Mouse (Mus musculus): ENCODE data around the gene Uimc1. TPM values are rescaled to one million over a fixed set of nuclear protein-coding genes. Genes with fewer than 3 reads are reported as not detected.

The Uimc1 gene
- polyA plus RNA-seq, 1 experiment, result 41.7 TPM

GRCm38 (mm10) chr13:55005691-55006414 is 94.2 kb downstream of the Uimc1 start:
- TF ChIP-seq CTCF (IDR thresholded peaks at IDR 0.05; ENCODE audit: low read depth, low read length), result no peak
- TF ChIP-seq POLR2A (IDR thresholded peaks at IDR 0.05; ENCODE audit: borderline replicate concordance, low read depth, low read length), result no peak
- no peak overlapping the region for H3K4me3 ChIP-seq (ENCODE audit: insufficient read depth, low read length)
- no peak overlapping the region for H3K27ac ChIP-seq (ENCODE audit: insufficient read depth, low read depth, low read length)
- no peaks in the 10 kb centered on the region for H3K4me1 ChIP-seq (ENCODE audit: control insufficient read depth, insufficient read depth, low read length)

- Histone ChIP-seq H3K27ac (ENCODE audit: insufficient read depth, low read depth, low read length) (no peak overlapping the region), H3K4me3 (ENCODE audit: insufficient read depth, low read length) (no peak overlapping the region), H3K4me1 (ENCODE audit: control insufficient read depth, insufficient read depth, low read length) (no peaks in the 10 kb centered on the region)
- TF ChIP-seq CTCF (IDR thresholded peaks at IDR 0.05; ENCODE audit: low read depth, low read length) (no peak), POLR2A (IDR thresholded peaks at IDR 0.05; ENCODE audit: borderline replicate concordance, low read depth, low read length) (no peak)
These were observed 95.5 kb downstream of the Uimc1 start for GRCm38 (mm10) chr13:55004646-55005045.

- no peak overlapping the region for H3K27ac ChIP-seq (ENCODE audit: insufficient read depth, low read depth, low read length)
- H3K4me3 ChIP-seq (ENCODE audit: insufficient read depth, low read length), result no peak overlapping the region
- TF ChIP-seq POLR2A (IDR thresholded peaks at IDR 0.05; ENCODE audit: borderline replicate concordance, low read depth, low read length) (no peak), CTCF (IDR thresholded peaks at IDR 0.05; ENCODE audit: low read depth, low read length) (no peak)
- H3K4me1 ChIP-seq (ENCODE audit: control insufficient read depth, insufficient read depth, low read length), result no peaks in the 10 kb centered on the region
These were observed 98.0 kb downstream of the Uimc1 start for GRCm38 (mm10) chr13:55002090-55002489.

GRCm38 (mm10) chr13:55000433-55000832 is 99.7 kb downstream of the Uimc1 start:
- no peak for TF ChIP-seq CTCF (IDR thresholded peaks at IDR 0.05; ENCODE audit: low read depth, low read length)
- TF ChIP-seq POLR2A (IDR thresholded peaks at IDR 0.05; ENCODE audit: borderline replicate concordance, low read depth, low read length), result no peak
- no peaks in the 10 kb centered on the region for H3K4me1 ChIP-seq (ENCODE audit: control insufficient read depth, insufficient read depth, low read length)
- no peak overlapping the region for H3K27ac ChIP-seq (ENCODE audit: insufficient read depth, low read depth, low read length)
- H3K4me3 ChIP-seq (ENCODE audit: insufficient read depth, low read length), result no peak overlapping the region

- Histone ChIP-seq H3K4me1 (ENCODE audit: control insufficient read depth, insufficient read depth, low read length) (no peaks in the 10 kb centered on the region), H3K27ac (ENCODE audit: insufficient read depth, low read depth, low read length) (no peak overlapping the region), H3K4me3 (ENCODE audit: insufficient read depth, low read length) (no peak overlapping the region)
- TF ChIP-seq CTCF (IDR thresholded peaks at IDR 0.05; ENCODE audit: low read depth, low read length) (no peak), POLR2A (IDR thresholded peaks at IDR 0.05; ENCODE audit: borderline replicate concordance, low read depth, low read length) (no peak)
These were observed 102.5 kb downstream of the Uimc1 start for GRCm38 (mm10) chr13:54997568-54997967.

GRCm38 (mm10) chr13:54995161-54995560 is 104.9 kb downstream of the Uimc1 start:
- no peak overlapping the region for H3K4me3 ChIP-seq (ENCODE audit: insufficient read depth, low read length)
- H3K27ac ChIP-seq (ENCODE audit: insufficient read depth, low read depth, low read length), result no peak overlapping the region
- no peak for TF ChIP-seq CTCF (IDR thresholded peaks at IDR 0.05; ENCODE audit: low read depth, low read length)
- no peak for TF ChIP-seq POLR2A (IDR thresholded peaks at IDR 0.05; ENCODE audit: borderline replicate concordance, low read depth, low read length)
- no peaks in the 10 kb centered on the region for H3K4me1 ChIP-seq (ENCODE audit: control insufficient read depth, insufficient read depth, low read length)

- TF ChIP-seq CTCF (IDR thresholded peaks at IDR 0.05; ENCODE audit: low read depth, low read length), result no peak
- no peak for TF ChIP-seq POLR2A (IDR thresholded peaks at IDR 0.05; ENCODE audit: borderline replicate concordance, low read depth, low read length)
These were observed 105.5 kb downstream of the Uimc1 start for GRCm38 (mm10) chr13:54994576-54994975.

GRCm38 (mm10) chr13:54992215-54992614 is 107.9 kb downstream of the Uimc1 start:
- H3K4me1 ChIP-seq (ENCODE audit: control insufficient read depth, insufficient read depth, low read length), result no peaks in the 10 kb centered on the region
- no peak overlapping the region for H3K4me3 ChIP-seq (ENCODE audit: insufficient read depth, low read length)
- no peak overlapping the region for H3K27ac ChIP-seq (ENCODE audit: insufficient read depth, low read depth, low read length)
- TF ChIP-seq CTCF (IDR thresholded peaks at IDR 0.05; ENCODE audit: low read depth, low read length) (no peak), POLR2A (IDR thresholded peaks at IDR 0.05; ENCODE audit: borderline replicate concordance, low read depth, low read length) (no peak)

More at GRCm38 (mm10) chr13:54994576-54994975, 105.5 kb downstream of the Uimc1 start:
- no peak overlapping the region for H3K27ac ChIP-seq (ENCODE audit: insufficient read depth, low read depth, low read length)
- no peak overlapping the region for H3K4me3 ChIP-seq (ENCODE audit: insufficient read depth, low read length)
- no peaks in the 10 kb centered on the region for H3K4me1 ChIP-seq (ENCODE audit: control insufficient read depth, insufficient read depth, low read length)

GRCm38 (mm10) chr13:54988181-54988760 is 111.8 kb downstream of the Uimc1 start:
- Histone ChIP-seq H3K4me3 (ENCODE audit: insufficient read depth, low read length) (no peak overlapping the region), H3K27ac (ENCODE audit: insufficient read depth, low read depth, low read length) (no peak overlapping the region), H3K4me1 (ENCODE audit: control insufficient read depth, insufficient read depth, low read length) (peaks cover 4% of the 10 kb centered on the region)
- TF ChIP-seq POLR2A (IDR thresholded peaks at IDR 0.05; ENCODE audit: borderline replicate concordance, low read depth, low read length) (no peak), CTCF (IDR thresholded peaks at IDR 0.05; ENCODE audit: low read depth, low read length) (no peak)

- TF ChIP-seq CTCF (IDR thresholded peaks at IDR 0.05; ENCODE audit: low read depth, low read length), result no peak
- no peak for TF ChIP-seq POLR2A (IDR thresholded peaks at IDR 0.05; ENCODE audit: borderline replicate concordance, low read depth, low read length)
- Histone ChIP-seq H3K27ac (ENCODE audit: insufficient read depth, low read depth, low read length) (no peak overlapping the region), H3K4me3 (ENCODE audit: insufficient read depth, low read length) (no peak overlapping the region), H3K4me1 (ENCODE audit: control insufficient read depth, insufficient read depth, low read length) (peaks cover 8% of the 10 kb centered on the region)
These were observed 112.7 kb downstream of the Uimc1 start for GRCm38 (mm10) chr13:54987405-54987804.

Data from bone marrow macrophage, adult 2 months (primary cell).